Mouse (Mus musculus) lung, postnatal 0 days (tissue): ENCODE measurements at regions not wholly inside any gene's neighbourhood (a gene's known extent, or its start where the extent isn't known, plus 50 kb on each side); places are given as distances from the start of the nearest gene placed in this dataset.

Source experiments
- CTCF ChIP-seq: IDR thresholded peaks from 2 replicates; pipeline ENCODE4 v1.5.1; 2016; ENCODE audit warnings: antibody characterized with exemption, mild to moderate bottlenecking
- EP300 ChIP-seq: IDR thresholded peaks from 2 replicates; pipeline ENCODE4 v1.6.1; 2016; ENCODE audit warnings: antibody characterized with exemption, mild to moderate bottlenecking, control low read depth

- no peak for TF ChIP-seq CTCF
- TF ChIP-seq EP300, result no peak
Measured at GRCm38 (mm10) chr16:57902498-57902897, 148.0 kb upstream of the Col8a1 start.
